Mouse (Mus musculus) brain, embryonic 18.5 days (tissue): ENCODE measurements around the gene 4931406C07Rik.

Experiments
- DNase-seq: peaks from one replicate; pipeline ENCODE4 v3.0.0-alpha.2; 2012; ENCODE audit warnings: low read depth, low spot score

4931406C07Rik gene

GRCm38 (mm10) chr9:15239042-15239925 lies 67.0 kb downstream of the 4931406C07Rik start, which contains the start of gene Vstm5:
Gene Vstm5, plus strand, starts transcription at chr9:15239045.
- no peak for DNase-seq

GRCm38 (mm10) chr9:15238297-15238990 lies 67.8 kb downstream of the 4931406C07Rik start:
- DNase-seq: no peak

GRCm38 (mm10) chr9:15237516-15238296 lies 68.5 kb downstream of the 4931406C07Rik start:
- no peak for DNase-seq

- DNase-seq: no peak
Observed at GRCm38 (mm10) chr9:15235986-15236385, 70.3 kb downstream of the 4931406C07Rik start.

GRCm38 (mm10) chr9:15233604-15234003 lies 72.6 kb downstream of the 4931406C07Rik start:
- DNase-seq: no peak
